Mouse (Mus musculus) left cerebral cortex, adult 18-20 months (tissue): ENCODE measurements at regions not wholly inside any gene's neighbourhood (a gene's known extent, or its start where the extent isn't known, plus 50 kb on each side); places are given as distances from the start of the nearest gene placed in this dataset.
"Not testable (repeated sequence)": the region's sequence is repeated elsewhere in the genome, so short reads cannot be mapped to it uniquely, and the experiment has no call there.

ENCODE experiments used
- DNase-seq, 2 experiments: peaks; one replicate each; pipeline ENCODE4 v3.0.0; 2021 to 2022; ENCODE audit warnings: low spot score in 2 of 2, mixed read lengths in 1 of 2

GRCm38 (mm10) chr1:181262496-181262895, 50.7 kb upstream of the Wdr26 start:
- no peak for DNase-seq

GRCm38 (mm10) chr1:181263216-181263615, 51.4 kb upstream of the Wdr26 start:
- no peak for DNase-seq

- not testable (repeated sequence) for DNase-seq
Measured at GRCm38 (mm10) chr1:181270469-181270868, 58.7 kb upstream of the Wdr26 start.

- DNase-seq: no peak
Measured at GRCm38 (mm10) chr1:181271164-181271563, 59.4 kb upstream of the Wdr26 start.

GRCm38 (mm10) chr1:181271821-181272220, 60.0 kb upstream of the Wdr26 start:
- no peak for DNase-seq

- peak; percentile 83 to 89 for DNase-seq
Measured at GRCm38 (mm10) chr1:181272622-181273296, 61.0 kb upstream of the Wdr26 start.

- no peak for DNase-seq
Measured at GRCm38 (mm10) chr1:181273540-181274204, 61.9 kb upstream of the Wdr26 start.

GRCm38 (mm10) chr1:181280826-181281225, 69.0 kb upstream of the Wdr26 start:
- no peak for DNase-seq

GRCm38 (mm10) chr1:181282986-181283385, 69.4 kb upstream of the Cnih3 start:
- not testable (repeated sequence) for DNase-seq

GRCm38 (mm10) chr1:181283539-181283938, 68.9 kb upstream of the Cnih3 start:
- not testable (repeated sequence) for DNase-seq

- no peak for DNase-seq
Measured at GRCm38 (mm10) chr1:181284301-181285197, 67.9 kb upstream of the Cnih3 start.

- no peak for DNase-seq
Measured at GRCm38 (mm10) chr1:181285600-181285999, 66.8 kb upstream of the Cnih3 start.

GRCm38 (mm10) chr1:181286146-181286545, 66.3 kb upstream of the Cnih3 start:
- DNase-seq: no peak

GRCm38 (mm10) chr1:181287166-181287565, 65.3 kb upstream of the Cnih3 start:
- no peak for DNase-seq

- DNase-seq: no peak
Measured at GRCm38 (mm10) chr1:181289385-181290035, 62.9 kb upstream of the Cnih3 start.

GRCm38 (mm10) chr1:181291202-181291601, 61.2 kb upstream of the Cnih3 start:
- no peak for DNase-seq

GRCm38 (mm10) chr1:181291966-181292365, 60.5 kb upstream of the Cnih3 start:
- no peak for DNase-seq

GRCm38 (mm10) chr1:181293079-181293865, 59.2 kb upstream of the Cnih3 start:
- no peak for DNase-seq

- DNase-seq: no peak
Measured at GRCm38 (mm10) chr1:181295651-181296050, 56.8 kb upstream of the Cnih3 start.

GRCm38 (mm10) chr1:181298063-181298462, 54.4 kb upstream of the Cnih3 start:
- no peak for DNase-seq
